Mouse (Mus musculus): ENCODE results near the gene Spns3. TPM values are rescaled to one million over a fixed set of nuclear protein-coding genes. Genes with fewer than 3 reads are reported as not detected.

The Spns3 gene
- total and polyA plus RNA-seq, 2 experiments, result under 0.01 to 0.06 TPM

DNA sequence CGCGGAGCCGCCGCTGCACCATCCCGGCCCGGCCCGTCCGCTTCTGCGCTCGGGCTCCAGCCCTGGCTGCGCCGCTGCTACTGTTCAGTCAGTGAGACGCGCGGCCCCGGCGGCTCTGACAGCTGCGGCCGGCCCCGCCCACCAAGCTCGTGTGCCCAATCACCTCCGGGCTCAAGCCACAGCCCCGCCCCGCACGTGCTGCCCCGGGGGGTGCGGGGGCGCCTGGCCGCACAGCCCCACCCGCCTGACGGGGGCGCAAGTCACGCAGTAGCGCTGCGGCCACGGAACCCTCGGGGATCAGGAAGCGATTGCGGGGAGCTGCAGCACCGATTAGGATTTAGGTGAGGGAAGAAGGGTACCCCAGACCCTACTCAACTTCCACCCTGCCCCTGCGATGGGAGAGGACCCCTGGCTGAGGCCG is 60.4 kb downstream of the Spns3 start, which contains the start of gene Spns2:
Gene Spns2 (minus strand): TSS at position 24 of the 421 bp plus-strand sequence.
- H3K36me3 ChIP-seq (ENCODE audit: control insufficient read depth, insufficient read depth, low read length), result no peaks in the 10 kb centered on the region
- no peak within 1 kb of the TSS for H3K27ac ChIP-seq (replicated peaks; ENCODE audit: insufficient read depth, low read depth, low read length)
- peak; percentile 40 for DNase-seq (ENCODE audit: extremely low read depth, low read depth, low spot score)
- peak within 1 kb of the TSS; percentile 79 for H3K9ac ChIP-seq (ENCODE audit: low read depth, low read length)
- 1% methylated on average over 42 of the region's 42 CpGs for WGBS
- H3K79me2 ChIP-seq (ENCODE audit: control insufficient read depth, insufficient read depth, low read length), result no peaks in the 10 kb centered on the region
- peaks cover 10% of the 10 kb centered on the region; the same call in 1 of the 2 replicates for H3K27me3 ChIP-seq (ENCODE audit: control insufficient read depth, insufficient read depth, low read length)
- peak within 1 kb of the TSS; percentile 68 for H3K4me3 ChIP-seq (ENCODE audit: insufficient read depth, low read depth, low read length)
- TF ChIP-seq POLR2A (IDR thresholded peaks at IDR 0.05; ENCODE audit: extremely low read depth, insufficient read depth, low read length) (peak; percentile 68), CTCF (IDR thresholded peaks at IDR 0.05; ENCODE audit: low read depth, low read length) (peak; percentile 48)
- H3K4me1 ChIP-seq (ENCODE audit: control insufficient read depth, insufficient read depth, low read length), result peaks cover 7% of the 10 kb centered on the region

DNA sequence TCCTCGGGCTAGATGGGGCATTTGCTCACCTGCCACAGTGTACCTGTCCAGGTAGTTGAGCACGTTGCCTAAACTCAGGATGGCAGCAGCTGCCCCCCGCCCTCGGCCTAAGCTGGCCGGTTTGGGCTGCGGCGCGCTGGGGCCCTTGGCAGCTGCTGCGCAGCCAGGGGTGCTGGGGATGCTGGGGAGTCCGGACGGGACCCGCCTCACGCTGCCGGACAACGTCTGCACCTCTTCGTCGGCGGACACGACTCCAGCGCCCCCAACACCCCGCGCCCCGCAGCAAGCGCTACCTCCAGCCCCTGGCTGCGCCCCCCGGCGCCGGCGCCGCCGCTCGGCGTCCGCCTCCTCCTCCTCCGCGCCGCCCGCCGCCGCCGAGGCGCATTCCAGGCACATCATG is 60.9 kb downstream of the Spns3 start:
- no peak for DNase-seq (ENCODE audit: extremely low read depth, low read depth, low spot score)
- H3K27me3 ChIP-seq (ENCODE audit: control insufficient read depth, insufficient read depth, low read length), result peaks cover 10% of the 10 kb centered on the region; the same call in 1 of the 2 replicates
- peak overlapping the region; percentile 68 for H3K4me3 ChIP-seq (ENCODE audit: insufficient read depth, low read depth, low read length)
- H3K4me1 ChIP-seq (ENCODE audit: control insufficient read depth, insufficient read depth, low read length), result peaks cover 7% of the 10 kb centered on the region
- 3% methylated on average over 33 of the region's 42 CpGs for WGBS
- no peaks in the 10 kb centered on the region for H3K36me3 ChIP-seq (ENCODE audit: control insufficient read depth, insufficient read depth, low read length)
- TF ChIP-seq POLR2A (IDR thresholded peaks at IDR 0.05; ENCODE audit: extremely low read depth, insufficient read depth, low read length), result no peak
- TF ChIP-seq CTCF (IDR thresholded peaks at IDR 0.05; ENCODE audit: low read depth, low read length), result no peak
- no peaks in the 10 kb centered on the region for H3K79me2 ChIP-seq (ENCODE audit: control insufficient read depth, insufficient read depth, low read length)
- H3K9ac ChIP-seq (ENCODE audit: low read depth, low read length), result peak overlapping the region; percentile 79
- no peak overlapping the region for H3K27ac ChIP-seq (replicated peaks; ENCODE audit: insufficient read depth, low read depth, low read length)

DNA sequence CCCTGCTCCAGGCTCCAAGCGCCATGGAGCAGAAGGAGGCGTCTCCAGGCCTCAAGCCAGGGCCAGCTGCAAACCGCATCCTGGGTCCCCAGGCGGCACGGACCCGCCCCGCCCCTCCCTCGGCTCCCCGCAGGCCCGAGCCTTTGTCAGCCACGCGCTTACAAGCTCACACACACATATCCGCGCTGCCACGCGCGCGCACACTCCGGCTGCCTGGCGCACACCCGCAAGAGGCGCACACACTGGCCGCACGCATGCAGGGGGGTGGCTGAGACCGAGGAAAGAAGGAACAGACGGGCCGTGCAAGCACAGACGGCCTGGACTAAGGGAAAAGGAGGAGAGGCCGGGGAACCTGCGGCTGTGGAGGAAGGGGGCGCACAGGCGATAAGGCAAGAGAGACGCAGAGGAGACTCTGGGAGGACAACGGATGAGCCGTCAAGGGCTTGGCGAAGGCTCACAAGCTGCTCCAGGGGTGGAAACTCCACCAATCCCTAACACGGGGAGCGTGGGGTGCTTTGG is 61.5 kb downstream of the Spns3 start:
- Histone ChIP-seq H3K36me3 (ENCODE audit: control insufficient read depth, insufficient read depth, low read length) (no peaks in the 10 kb centered on the region), H3K4me1 (ENCODE audit: control insufficient read depth, insufficient read depth, low read length) (peaks cover 7% of the 10 kb centered on the region), H3K9ac (ENCODE audit: low read depth, low read length) (peak overlapping the region; percentile 79), H3K79me2 (ENCODE audit: control insufficient read depth, insufficient read depth, low read length) (no peaks in the 10 kb centered on the region), H3K27me3 (ENCODE audit: control insufficient read depth, insufficient read depth, low read length) (peaks cover 10% of the 10 kb centered on the region; the same call in 1 of the 2 replicates), H3K4me3 (ENCODE audit: insufficient read depth, low read depth, low read length) (peak overlapping the region; percentile 68), H3K27ac (replicated peaks; ENCODE audit: insufficient read depth, low read depth, low read length) (no peak overlapping the region)
- DNase-seq (ENCODE audit: extremely low read depth, low read depth, low spot score), result no peak
- WGBS, result 8% methylated on average over 38 of the region's 38 CpGs
- no peak for TF ChIP-seq CTCF (IDR thresholded peaks at IDR 0.05; ENCODE audit: low read depth, low read length)
- no peak for TF ChIP-seq POLR2A (IDR thresholded peaks at IDR 0.05; ENCODE audit: extremely low read depth, insufficient read depth, low read length)

DNA sequence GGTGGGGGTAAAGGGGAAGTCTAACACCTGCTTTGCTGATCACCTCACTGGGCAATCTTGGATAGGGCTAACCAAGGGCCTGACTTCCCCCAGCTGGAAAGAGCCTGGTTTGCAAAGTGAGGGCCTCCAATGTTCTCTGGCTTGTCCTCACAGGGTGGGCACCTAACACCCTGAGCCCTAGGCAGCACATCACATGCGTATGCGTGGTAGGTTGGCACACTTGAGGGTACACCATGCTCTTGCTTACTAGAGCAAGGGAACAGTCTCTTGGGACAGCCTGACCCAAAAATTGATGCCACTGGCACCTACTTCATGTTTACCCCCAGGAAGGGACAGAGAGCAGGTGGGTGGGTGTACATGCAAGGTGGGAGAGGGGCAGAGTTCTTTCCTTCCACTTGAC is 62.6 kb downstream of the Spns3 start:
- H3K79me2 ChIP-seq (ENCODE audit: control insufficient read depth, insufficient read depth, low read length), result no peaks in the 10 kb centered on the region
- no peaks in the 10 kb centered on the region for H3K36me3 ChIP-seq (ENCODE audit: control insufficient read depth, insufficient read depth, low read length)
- WGBS, result 96% methylated on average over 2 of the region's 2 CpGs
- H3K4me1 ChIP-seq (ENCODE audit: control insufficient read depth, insufficient read depth, low read length), result peaks cover 10% of the 10 kb centered on the region
- no peak overlapping the region for H3K9ac ChIP-seq (ENCODE audit: low read depth, low read length)
- no peak overlapping the region for H3K27ac ChIP-seq (replicated peaks; ENCODE audit: insufficient read depth, low read depth, low read length)
- no peak overlapping the region for H3K4me3 ChIP-seq (ENCODE audit: insufficient read depth, low read depth, low read length)
- DNase-seq (ENCODE audit: extremely low read depth, low read depth, low spot score), result no peak
- TF ChIP-seq CTCF (IDR thresholded peaks at IDR 0.05; ENCODE audit: low read depth, low read length), result no peak
- TF ChIP-seq POLR2A (IDR thresholded peaks at IDR 0.05; ENCODE audit: extremely low read depth, insufficient read depth, low read length), result no peak
- H3K27me3 ChIP-seq (ENCODE audit: control insufficient read depth, insufficient read depth, low read length), result peaks cover 10% of the 10 kb centered on the region; the same call in 1 of the 2 replicates

DNA sequence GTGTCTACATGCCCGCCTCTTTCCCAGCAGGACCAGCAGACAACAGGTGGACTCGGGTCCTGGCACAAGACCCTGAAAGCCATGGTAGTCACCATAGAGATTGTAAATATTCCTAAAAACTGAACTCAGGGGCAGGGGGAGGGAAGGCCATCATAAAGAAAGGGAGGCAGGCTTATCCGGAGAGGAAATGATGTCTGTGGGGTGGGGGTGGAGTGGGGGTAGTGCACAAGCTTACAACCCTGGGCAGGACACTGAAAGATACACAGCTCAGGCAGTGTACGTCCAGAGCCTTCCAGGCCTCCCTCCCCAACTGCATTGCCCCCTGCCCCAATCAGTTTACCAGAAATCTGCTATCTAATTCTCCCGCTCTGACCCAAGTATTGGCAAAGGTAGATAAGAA is 63.1 kb downstream of the Spns3 start:
- Histone ChIP-seq H3K27me3 (ENCODE audit: control insufficient read depth, insufficient read depth, low read length) (peaks cover 10% of the 10 kb centered on the region; the same call in 1 of the 2 replicates), H3K79me2 (ENCODE audit: control insufficient read depth, insufficient read depth, low read length) (no peaks in the 10 kb centered on the region), H3K36me3 (ENCODE audit: control insufficient read depth, insufficient read depth, low read length) (no peaks in the 10 kb centered on the region), H3K4me3 (ENCODE audit: insufficient read depth, low read depth, low read length) (no peak overlapping the region), H3K9ac (ENCODE audit: low read depth, low read length) (no peak overlapping the region), H3K27ac (replicated peaks; ENCODE audit: insufficient read depth, low read depth, low read length) (no peak overlapping the region), H3K4me1 (ENCODE audit: control insufficient read depth, insufficient read depth, low read length) (peaks cover 11% of the 10 kb centered on the region)
- 81% methylated on average over 5 of the region's 5 CpGs for WGBS
- TF ChIP-seq CTCF (IDR thresholded peaks at IDR 0.05; ENCODE audit: low read depth, low read length), result no peak
- no peak for TF ChIP-seq POLR2A (IDR thresholded peaks at IDR 0.05; ENCODE audit: extremely low read depth, insufficient read depth, low read length)
- no peak for DNase-seq (ENCODE audit: extremely low read depth, low read depth, low spot score)

DNA sequence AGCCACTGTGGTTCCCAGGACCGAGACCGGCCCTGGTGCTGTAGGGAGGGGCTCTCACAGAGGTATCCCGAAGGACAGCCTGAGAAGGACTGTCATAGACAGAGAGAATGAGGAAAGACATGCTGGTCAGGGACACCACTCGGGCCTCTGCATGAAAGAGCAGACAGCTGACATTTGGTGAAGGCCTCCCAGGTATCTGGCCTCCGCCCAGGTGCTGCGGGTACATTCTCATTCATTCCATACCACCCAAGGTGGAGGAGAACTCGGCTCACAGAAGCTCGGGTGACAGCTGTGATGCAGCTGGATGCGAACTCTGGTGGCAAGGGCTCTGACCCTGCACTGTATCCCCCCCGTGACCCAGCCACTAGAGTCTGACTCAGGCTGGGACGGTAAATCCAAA is 64.3 kb downstream of the Spns3 start:
- no peak overlapping the region for H3K9ac ChIP-seq (ENCODE audit: low read depth, low read length)
- no peak for DNase-seq (ENCODE audit: extremely low read depth, low read depth, low spot score)
- TF ChIP-seq CTCF (IDR thresholded peaks at IDR 0.05; ENCODE audit: low read depth, low read length) (no peak), POLR2A (IDR thresholded peaks at IDR 0.05; ENCODE audit: extremely low read depth, insufficient read depth, low read length) (no peak)
- WGBS, result 86% methylated on average over 11 of the region's 11 CpGs
- no peak overlapping the region for H3K27ac ChIP-seq (replicated peaks; ENCODE audit: insufficient read depth, low read depth, low read length)
- no peaks in the 10 kb centered on the region for H3K36me3 ChIP-seq (ENCODE audit: control insufficient read depth, insufficient read depth, low read length)
- H3K4me1 ChIP-seq (ENCODE audit: control insufficient read depth, insufficient read depth, low read length), result peaks cover 11% of the 10 kb centered on the region
- no peaks in the 10 kb centered on the region for H3K79me2 ChIP-seq (ENCODE audit: control insufficient read depth, insufficient read depth, low read length)
- no peak overlapping the region for H3K4me3 ChIP-seq (ENCODE audit: insufficient read depth, low read depth, low read length)
- peaks cover 10% of the 10 kb centered on the region; the same call in 1 of the 2 replicates for H3K27me3 ChIP-seq (ENCODE audit: control insufficient read depth, insufficient read depth, low read length)
